Mouse (Mus musculus): Measurements from ENCODE around the gene Agtrap. TPM values are rescaled to one million over a fixed set of nuclear protein-coding genes. Genes with fewer than 3 reads are reported as not detected.

Agtrap gene
- total RNA-seq, 2 experiments from 2014 or later = 13.8 to 31.9 TPM

- ATAC-seq (ENCODE audit: poor library complexity, severe bottlenecking) = no peak
Measured at GRCm38 (mm10) chr4:148079944-148080596, 7.8 kb downstream of the Agtrap start.

GRCm38 (mm10) chr4:148079212-148079611, 8.6 kb downstream of the Agtrap start:
- ATAC-seq (ENCODE audit: poor library complexity, severe bottlenecking) = no peak

- no peak for ATAC-seq (ENCODE audit: poor library complexity, severe bottlenecking)
Measured at GRCm38 (mm10) chr4:148075881-148076280, 11.9 kb downstream of the Agtrap start.

DNA sequence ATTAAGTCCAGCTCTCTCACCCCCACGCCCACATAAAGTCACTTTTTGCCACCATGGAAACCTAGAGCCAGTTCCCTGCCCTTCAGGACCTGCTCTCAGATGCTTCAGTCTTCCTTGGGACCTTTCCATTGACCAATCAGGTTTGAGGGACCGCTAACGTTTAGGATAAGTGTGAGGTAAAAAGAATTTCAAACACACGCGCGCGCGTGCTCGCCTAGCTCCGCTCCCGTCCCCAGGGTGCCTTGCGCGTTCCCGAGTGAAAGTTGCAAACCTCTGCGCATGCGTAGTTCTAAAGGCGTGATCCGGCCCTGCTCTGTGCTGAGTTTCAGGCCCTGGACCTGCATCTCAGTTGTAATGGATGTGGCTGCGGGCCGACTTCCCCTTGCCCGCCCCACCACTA, 12.6 kb downstream of the Agtrap start:
- peak; percentile 76 for ATAC-seq (ENCODE audit: poor library complexity, severe bottlenecking)

DNA sequence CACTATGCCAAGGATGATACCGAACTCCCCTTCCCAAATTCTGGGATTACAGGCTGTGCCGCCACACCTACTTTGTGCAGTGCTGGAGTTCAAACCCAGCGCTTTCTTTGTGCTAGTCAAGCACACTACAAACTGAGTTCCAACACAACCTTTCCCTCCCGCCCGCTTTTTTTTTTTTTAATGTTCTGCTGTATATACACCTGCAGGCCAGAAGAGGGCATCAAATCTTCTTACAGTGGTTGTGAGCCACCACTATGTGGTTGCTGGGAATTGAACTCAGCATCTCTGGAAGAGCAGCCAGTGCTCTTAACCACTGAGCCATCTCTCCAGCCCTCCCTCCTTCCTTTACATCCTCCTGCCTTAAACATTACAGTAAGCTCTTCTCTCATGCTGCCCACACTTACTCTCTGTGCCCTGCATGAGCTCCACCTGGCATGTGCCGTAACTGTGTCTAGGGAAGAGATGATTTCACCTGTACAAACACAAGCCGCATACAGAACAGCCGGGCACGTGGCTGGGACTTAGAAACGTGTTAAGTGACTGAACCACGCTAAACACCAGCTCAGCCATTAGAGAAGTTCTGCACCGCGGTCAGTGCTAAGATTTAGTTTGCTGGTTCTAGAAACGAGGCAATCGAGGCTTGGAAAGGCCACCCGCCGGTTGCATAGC, 13.2 kb downstream of the Agtrap start:
- ATAC-seq (ENCODE audit: poor library complexity, severe bottlenecking) = peak; percentile 61

- ATAC-seq (ENCODE audit: poor library complexity, severe bottlenecking) = no peak
Measured at GRCm38 (mm10) chr4:148071508-148071907, 16.3 kb downstream of the Agtrap start.

- no peak; the same call in 1 of the 2 replicates for ATAC-seq (ENCODE audit: poor library complexity, severe bottlenecking)
Measured at GRCm38 (mm10) chr4:148069602-148070218, 18.1 kb downstream of the Agtrap start.

GRCm38 (mm10) chr4:148067346-148067745, 20.5 kb downstream of the Agtrap start:
- ATAC-seq (ENCODE audit: poor library complexity, severe bottlenecking) = no peak

- no peak for ATAC-seq (ENCODE audit: poor library complexity, severe bottlenecking)
Measured at GRCm38 (mm10) chr4:148066401-148066744, 21.5 kb downstream of the Agtrap start.

DNA sequence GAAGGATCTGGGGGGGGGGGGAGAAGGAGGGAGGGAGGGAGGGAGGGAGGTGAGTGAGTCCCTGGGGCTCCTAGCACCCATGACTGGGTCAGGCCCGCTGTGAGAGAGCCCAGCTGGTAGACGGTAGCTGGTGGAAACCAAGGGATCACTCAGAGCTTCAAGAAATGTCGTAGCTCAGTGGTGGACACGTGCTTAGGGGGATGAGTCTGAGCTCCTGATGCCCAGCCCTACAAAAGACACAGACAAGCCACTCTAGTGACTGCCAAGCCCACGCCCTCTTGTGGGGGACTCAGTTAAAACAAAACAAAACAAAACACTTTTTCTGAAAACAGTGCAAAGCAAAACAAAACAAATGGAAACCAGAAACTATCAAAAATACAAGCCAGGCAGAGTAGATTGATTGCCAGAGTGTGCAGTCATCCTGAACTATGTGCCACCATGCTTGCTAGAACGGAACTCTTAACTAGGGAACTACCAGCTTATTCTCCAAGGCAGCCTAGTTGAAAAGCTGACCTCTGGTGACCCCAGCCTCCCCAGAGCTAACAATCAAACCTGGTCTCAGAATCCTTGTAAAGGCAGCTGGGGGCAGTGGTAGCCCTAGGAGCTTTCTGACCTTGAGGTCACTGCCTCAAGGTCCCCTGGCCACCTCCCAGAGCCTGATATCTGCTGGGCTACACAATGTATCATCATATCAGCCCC, 22.0 kb downstream of the Agtrap start:
- no peak for ATAC-seq (ENCODE audit: poor library complexity, severe bottlenecking)

DNA sequence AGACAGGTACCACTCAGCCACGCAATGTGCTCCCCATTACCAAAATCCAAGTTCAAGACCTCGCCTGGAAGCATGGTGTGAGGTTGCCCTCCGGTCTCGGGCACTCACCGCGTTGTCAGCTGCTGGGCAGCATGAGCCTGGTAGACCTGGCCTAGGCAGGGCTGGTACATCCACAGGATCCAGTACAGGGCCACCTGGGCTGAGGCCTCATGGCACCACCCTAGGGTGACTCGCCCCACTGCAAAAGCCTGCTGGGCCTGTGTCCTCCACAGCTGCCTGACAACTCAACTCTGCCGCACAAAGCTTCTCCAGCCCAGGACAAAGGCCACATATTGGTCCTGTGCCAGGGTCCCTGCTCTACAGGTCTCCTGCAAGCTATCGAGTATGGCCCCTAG, 26.7 kb downstream of the Agtrap start:
- ATAC-seq (ENCODE audit: poor library complexity, severe bottlenecking) = no peak

DNA sequence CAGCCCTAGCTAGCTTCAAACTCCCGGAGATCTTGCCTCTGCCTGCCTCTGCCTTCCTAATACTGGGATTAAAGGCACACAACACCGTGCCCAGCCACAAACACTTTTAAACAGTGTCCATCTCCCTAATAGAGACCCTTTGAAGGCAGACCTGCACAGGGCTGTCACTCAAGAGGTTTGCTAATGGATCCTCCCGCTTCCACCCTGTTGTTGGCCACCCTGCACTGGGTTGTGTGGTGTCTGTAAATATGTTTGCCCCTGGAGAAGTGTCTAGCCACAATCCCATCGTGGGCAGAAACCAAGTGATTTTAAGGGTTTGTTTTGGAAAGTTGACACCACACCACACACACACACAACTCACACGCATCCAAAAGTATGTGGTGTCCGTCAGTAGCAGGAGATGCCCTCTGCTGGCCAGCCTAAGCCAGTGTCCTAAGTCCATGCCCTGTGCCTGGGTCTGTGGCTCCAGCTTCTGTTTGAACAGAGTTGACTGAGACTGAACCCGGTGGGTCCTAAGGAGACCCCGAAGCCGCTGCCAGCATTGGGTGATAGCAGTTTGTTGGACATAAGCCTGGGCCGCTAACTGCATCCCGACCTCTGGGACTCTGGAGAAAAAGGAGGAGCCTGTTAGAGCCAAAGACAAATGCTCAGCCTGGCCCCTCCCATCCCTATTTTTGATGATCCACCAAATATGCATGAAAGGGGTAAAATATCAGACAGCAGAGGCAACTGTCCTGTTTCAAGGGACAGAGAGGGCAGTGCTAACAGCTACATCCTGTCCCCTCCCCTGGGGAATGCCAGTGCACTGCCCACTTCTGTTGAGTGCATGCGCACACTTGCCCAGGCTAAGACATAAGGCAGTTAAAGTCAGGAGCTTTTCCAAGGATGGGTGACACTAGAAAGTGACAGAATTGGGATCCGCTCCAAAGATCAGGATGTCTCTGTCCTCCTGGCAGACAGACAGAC, 27.4 kb downstream of the Agtrap start:
- peak; percentile 68 for ATAC-seq (ENCODE audit: poor library complexity, severe bottlenecking)

DNA sequence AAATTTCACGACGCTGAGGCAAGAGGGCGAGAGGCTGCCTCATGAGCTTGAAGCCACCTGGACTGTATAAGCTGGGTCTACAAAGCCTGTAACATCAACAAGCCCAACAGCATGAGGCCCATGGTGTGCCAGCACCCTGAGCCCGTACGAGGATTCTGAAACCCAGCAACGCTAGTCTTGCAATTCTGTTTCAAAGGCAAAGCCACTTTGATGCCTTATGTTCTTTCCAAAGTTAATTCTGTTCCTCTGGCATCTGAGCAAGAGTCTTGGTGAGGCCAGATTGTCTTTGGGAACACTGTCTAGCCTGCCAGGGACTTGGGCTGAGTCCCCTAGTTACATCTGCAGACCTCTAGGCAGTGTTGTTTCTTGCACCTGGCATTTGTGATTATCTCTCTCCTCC, 28.8 kb downstream of the Agtrap start:
- no peak for ATAC-seq (ENCODE audit: poor library complexity, severe bottlenecking)

GRCm38 (mm10) chr4:148058218-148058819, 29.5 kb downstream of the Agtrap start:
- no peak for ATAC-seq (ENCODE audit: poor library complexity, severe bottlenecking)

DNA sequence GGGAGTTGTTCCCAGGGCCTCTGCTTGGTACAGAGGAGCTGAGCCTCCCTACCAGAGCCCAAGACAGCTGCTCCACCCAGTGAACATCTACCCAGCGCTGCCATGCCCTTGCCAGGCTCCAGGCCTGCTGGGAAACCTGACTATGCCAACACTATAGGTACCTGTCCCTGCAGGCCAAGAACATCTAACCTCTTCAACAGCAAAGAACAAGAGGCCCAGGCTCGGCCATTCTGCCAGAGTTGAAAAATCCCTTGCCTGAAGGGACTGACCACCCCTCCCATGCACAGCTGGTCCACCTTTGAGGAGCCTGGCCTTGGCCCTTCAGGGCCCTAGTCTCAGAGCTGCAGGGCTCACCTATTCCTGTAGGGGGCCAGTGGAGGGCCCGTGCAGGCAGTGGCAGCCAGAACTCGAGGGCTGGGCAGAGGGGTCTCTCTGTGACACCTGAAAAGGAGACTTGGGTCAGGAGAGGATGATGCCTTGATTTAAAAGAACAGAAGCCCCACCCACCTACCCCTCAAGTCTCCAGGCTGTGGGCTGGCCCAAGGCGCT, 30.1 kb downstream of the Agtrap start:
- ATAC-seq (ENCODE audit: poor library complexity, severe bottlenecking) = 0 out of 2 replicates have a peak, but pooled peaks have one; percentile 37

DNA sequence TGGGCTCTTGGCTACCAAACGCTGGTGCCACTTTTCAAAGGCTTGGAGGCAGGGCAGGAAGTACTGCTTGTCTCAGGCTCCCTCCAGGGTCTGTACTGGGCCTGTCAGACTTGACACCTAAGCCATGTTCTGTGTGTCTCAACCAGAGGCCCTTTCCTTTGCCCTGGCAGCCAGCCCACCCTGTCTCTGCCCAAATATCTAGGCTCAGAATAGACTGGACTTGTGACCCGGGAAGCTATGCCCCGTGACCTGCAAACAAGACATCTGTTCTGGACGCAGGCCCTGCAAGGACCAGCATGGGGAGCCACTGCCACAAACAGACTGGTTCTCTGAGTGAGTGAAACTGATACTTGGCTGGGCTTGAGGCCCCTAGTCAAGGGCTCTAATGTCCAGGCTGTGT, 31.0 kb downstream of the Agtrap start:
- no peak for ATAC-seq (ENCODE audit: poor library complexity, severe bottlenecking)

DNA sequence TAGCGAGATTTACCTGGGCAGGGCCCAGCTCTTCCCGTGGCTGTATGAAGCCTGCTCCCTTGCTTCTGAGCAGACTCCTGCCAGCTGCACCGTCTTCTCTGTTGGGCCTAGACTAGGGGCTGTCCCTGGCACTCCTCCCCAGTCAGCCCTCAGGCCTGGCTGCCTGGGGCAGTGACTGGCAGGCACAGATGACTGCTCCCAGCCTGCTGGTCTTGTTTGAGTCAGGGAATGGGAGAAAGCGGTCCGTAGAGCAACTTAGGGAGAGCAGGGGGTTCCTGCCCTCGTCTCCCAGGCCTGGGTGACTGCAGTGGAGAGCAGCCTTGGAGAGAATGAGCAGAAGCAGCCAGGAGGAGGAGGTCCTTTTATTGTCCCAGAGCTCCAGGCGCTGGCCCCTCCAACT, 31.6 kb downstream of the Agtrap start:
- ATAC-seq (ENCODE audit: poor library complexity, severe bottlenecking) = no peak

DNA sequence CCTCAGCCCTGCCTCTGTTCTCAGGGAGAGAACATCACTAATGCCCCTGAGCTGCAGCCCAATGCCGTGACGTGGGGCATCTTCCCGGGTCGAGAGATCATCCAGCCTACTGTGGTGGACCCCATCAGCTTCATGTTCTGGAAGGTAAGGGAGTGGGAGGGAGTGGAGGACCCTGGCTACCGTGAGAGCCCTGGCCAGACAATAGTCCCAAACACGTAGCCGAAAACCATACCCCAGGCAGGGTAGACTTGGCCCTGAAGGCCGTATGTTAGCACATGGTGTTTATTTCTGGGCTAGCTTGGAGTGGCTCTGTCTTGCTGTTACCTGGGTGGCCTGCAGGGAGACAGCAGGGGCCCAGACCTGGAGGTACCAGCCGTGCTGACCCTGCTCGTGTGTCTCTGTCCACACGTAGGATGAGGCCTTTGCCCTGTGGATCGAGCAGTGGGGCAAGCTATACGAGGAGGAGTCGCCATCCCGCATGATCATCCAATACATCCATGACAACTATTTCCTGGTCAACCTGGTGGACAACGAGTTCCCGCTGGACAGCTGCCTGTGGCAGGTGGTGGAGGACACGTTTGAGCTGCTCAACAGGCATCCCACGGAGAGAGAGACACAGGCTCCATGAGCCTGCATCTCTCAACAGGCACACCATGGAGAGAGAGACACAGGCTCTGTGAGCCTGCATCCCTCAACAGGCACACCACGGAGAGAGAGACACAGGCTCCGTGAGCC, 32.7 kb downstream of the Agtrap start:
- no peak for ATAC-seq (ENCODE audit: poor library complexity, severe bottlenecking)

DNA sequence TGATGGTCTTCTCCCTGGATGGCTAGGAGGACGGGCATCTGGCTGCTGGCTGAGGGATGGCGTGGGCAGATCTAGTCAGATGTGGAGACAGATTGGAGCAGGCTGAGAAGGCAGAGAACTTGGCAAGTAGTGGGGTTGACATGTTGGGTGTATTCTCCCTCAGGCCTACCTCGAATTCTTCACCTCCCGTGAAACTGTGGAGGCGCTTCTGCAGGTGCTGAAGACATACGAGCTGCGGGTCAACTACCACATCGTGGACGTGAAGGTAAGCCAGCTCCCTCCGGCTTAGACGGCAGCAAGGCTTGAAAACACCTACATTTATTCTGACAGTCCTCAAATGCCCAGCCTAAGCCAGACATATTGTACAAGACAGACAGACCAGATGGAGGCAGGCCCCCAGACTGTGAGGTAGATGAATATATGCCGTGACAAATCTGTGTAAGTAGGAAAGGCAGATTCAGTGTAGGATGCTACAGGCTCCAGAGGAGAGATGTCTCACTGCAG, 34.4 kb downstream of the Agtrap start:
- ATAC-seq (ENCODE audit: poor library complexity, severe bottlenecking) = no peak

Measured in megakaryocyte, adult 5-6 weeks (primary cell).